In the genomic region with DNA sequence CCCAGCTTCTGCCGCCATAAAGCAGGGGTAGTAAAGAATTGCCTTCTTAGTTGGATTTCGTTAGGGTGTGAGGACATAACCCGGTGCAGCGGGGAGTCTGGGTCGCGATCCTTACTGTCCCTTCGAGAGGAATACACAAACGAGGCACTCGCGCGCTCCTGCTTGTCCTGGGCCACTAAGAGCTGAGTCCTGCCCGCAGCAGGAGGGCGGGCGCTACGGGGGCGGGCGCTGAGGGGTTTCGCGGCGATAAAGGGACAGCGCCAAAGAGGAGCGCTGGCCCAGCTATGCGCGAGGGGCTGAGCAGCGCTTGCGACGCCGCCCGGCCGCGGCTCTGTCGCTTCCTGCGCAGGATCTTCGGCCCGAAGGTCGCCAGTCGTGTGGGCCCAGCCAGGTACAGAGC, we compare ENCODE assay signal across 7 mouse cellular contexts. TPM values are rescaled to one million over a fixed set of nuclear protein-coding genes. Genes with fewer than 3 reads are reported as not detected.
DNase-seq lines count a peak whose midpoint lies in the region; ATAC-seq and TF ChIP-seq lines count a peak whose summit lies in the region.

No protein-coding gene starts in this region.

- TF ChIP-seq CTCF in heart, adult 2 months (IDR thresholded peaks at IDR 0.05) = no peak
- no peak for TF ChIP-seq CTCF in lung, postnatal 0 days (IDR thresholded peaks at IDR 0.05)

- no peaks in the 10 kb centered on the region for H3K79me2 ChIP-seq in heart, adult 2 months (replicated peaks; ENCODE audit: control insufficient read depth, insufficient read depth, low read length)

- under 1% methylated on average over 37 of the region's 37 CpGs for WGBS in heart, adult 2 months
- WGBS in lung, postnatal 0 days = under 1% methylated on average over 37 of the region's 37 CpGs

- TF ChIP-seq POLR2A in heart, adult 2 months (IDR thresholded peaks at IDR 0.05; ENCODE audit: insufficient read depth, low read depth, low read length) = peak; percentile 61

- ATAC-seq in lung, postnatal 0 days = peak; percentile 77

- peak overlapping the region; percentile 60 for H3K9ac ChIP-seq in heart, adult 2 months (ENCODE audit: low read depth, low read length)
- H3K9ac ChIP-seq in lung, postnatal 0 days (replicated peaks; ENCODE audit: low read depth) = 0 out of 2 replicates have a peak overlapping the region, but pooled peaks have one; percentile 26

- no peaks in the 10 kb centered on the region for H3K27me3 ChIP-seq in heart, adult 2 months (ENCODE audit: control insufficient read depth, insufficient read depth, low read length)
- peaks cover 28% of the 10 kb centered on the region; the same call in 1 of the 2 replicates for H3K27me3 ChIP-seq in lung, postnatal 0 days (replicated peaks; ENCODE audit: insufficient read depth, low read length)

- TF ChIP-seq EP300 in heart, adult 2 months (IDR thresholded peaks at IDR 0.05; ENCODE audit: insufficient read depth, low read depth, low read length) = no peak
- TF ChIP-seq EP300 in lung, postnatal 0 days (IDR thresholded peaks at IDR 0.05) = no peak

- peaks cover 8% of the 10 kb centered on the region for H3K4me1 ChIP-seq in heart, adult 2 months (ENCODE audit: control insufficient read depth, insufficient read depth, low read length)
- H3K4me1 ChIP-seq in lung, postnatal 0 days (ENCODE audit: insufficient read depth, low read depth, low read length) = peaks cover 12% of the 10 kb centered on the region; the same call in 1 of the 2 replicates

- DNase-seq in Muller cell, postnatal 12 days (ENCODE audit: inconsistent ontology term) = peak; percentile 54
- DNase-seq in adrenal gland, postnatal 36 days = peak; percentile 50 to 66
- peak; percentile 56 to 69 for DNase-seq in heart, adult 2 months
- DNase-seq in kidney, adult 9 months = peak; percentile 7
- DNase-seq in lung, postnatal 0 days (ENCODE audit: low spot score) = peak; percentile 33
- DNase-seq in retina, embryonic 14.5 days (ENCODE audit: low spot score) = peak; percentile 37
- DNase-seq in left cerebral cortex, postnatal 4 days = no peak

- peak overlapping the region; percentile 61 for H3K4me2 ChIP-seq in lung, postnatal 0 days (replicated peaks; ENCODE audit: low read depth, low read length)

- H3K4me3 ChIP-seq in heart, adult 2 months = peak overlapping the region; percentile 52
- peak overlapping the region; percentile 35 for H3K4me3 ChIP-seq in lung, postnatal 0 days (ENCODE audit: low read depth, low read length)

- intact Hi-C loops in heart, adult 2 months (cut with DNase I) = no loop called here
- intact Hi-C loops in left cerebral cortex, postnatal 4 days (cut with DNase I) = no loop called here

- H3K27ac ChIP-seq in heart, adult 2 months = peak overlapping the region; percentile 83
- H3K27ac ChIP-seq in lung, postnatal 0 days (ENCODE audit: low read length) = 0 out of 2 replicates have a peak overlapping the region, but pooled peaks have one; percentile 14

- H3K9me3 ChIP-seq in lung, postnatal 0 days (ENCODE audit: low read length) = no peaks in the 10 kb centered on the region

- H3K36me3 ChIP-seq in heart, adult 2 months (ENCODE audit: control insufficient read depth, insufficient read depth, low read length) = no peaks in the 10 kb centered on the region
- no peaks in the 10 kb centered on the region for H3K36me3 ChIP-seq in lung, postnatal 0 days (ENCODE audit: insufficient read depth, low read length)

RNA-seq across cellular contexts. Expression of gene Nos2, which starts 4.3 kb away (rescaled TPM):
- total RNA-seq in adrenal gland, postnatal 36 days (2021) = 1 to 10 TPM in 1 of 2 experiments, under 1 TPM in 1; 0.89 to 1.8 TPM
- 1 to 10 TPM; 5.0 to 5.7 TPM for total RNA-seq in heart, adult 2 months (2021)
- polyA plus RNA-seq in heart, adult 2 months (2012; rRNA removed) = 8.3 TPM in 2 replicates
- 5.3 and 6.8 TPM in 2 replicates for polyA plus RNA-seq in lung, postnatal 0 days (2015; fragmentation: Nextera tagmentation; extraction: Ambion mirVana)
- 1 to 10 TPM; 1.6 to 1.7 TPM for total RNA-seq in left cerebral cortex, postnatal 4 days (2021)

RNA-seq across cellular contexts. Expression of gene Lgals9, which starts 59.8 kb away (rescaled TPM):
- total RNA-seq in adrenal gland, postnatal 36 days (2021) = 10 to 100 TPM; 21.6 to 27.1 TPM
- 10 to 100 TPM; 20.7 to 23.1 TPM for total RNA-seq in heart, adult 2 months (2021)
- 49.5 and 93.4 TPM in 2 replicates for polyA plus RNA-seq in heart, adult 2 months (2012; rRNA removed)
- 98.3 and 137 TPM in 2 replicates for polyA plus RNA-seq in lung, postnatal 0 days (2015; fragmentation: Nextera tagmentation; extraction: Ambion mirVana)
- total RNA-seq in left cerebral cortex, postnatal 4 days (2021) = 1 to 10 TPM; 4.1 to 5.2 TPM
